Mouse (Mus musculus): Measurements from ENCODE around the gene Sema6c. TPM values are rescaled to one million over a fixed set of nuclear protein-coding genes. Genes with fewer than 3 reads are reported as not detected.

Gene Sema6c
- total RNA-seq (2023): 1 to 10 TPM in 1 of 2 experiments, under 1 TPM in 1; 0.41 to 1.2 TPM

DNA sequence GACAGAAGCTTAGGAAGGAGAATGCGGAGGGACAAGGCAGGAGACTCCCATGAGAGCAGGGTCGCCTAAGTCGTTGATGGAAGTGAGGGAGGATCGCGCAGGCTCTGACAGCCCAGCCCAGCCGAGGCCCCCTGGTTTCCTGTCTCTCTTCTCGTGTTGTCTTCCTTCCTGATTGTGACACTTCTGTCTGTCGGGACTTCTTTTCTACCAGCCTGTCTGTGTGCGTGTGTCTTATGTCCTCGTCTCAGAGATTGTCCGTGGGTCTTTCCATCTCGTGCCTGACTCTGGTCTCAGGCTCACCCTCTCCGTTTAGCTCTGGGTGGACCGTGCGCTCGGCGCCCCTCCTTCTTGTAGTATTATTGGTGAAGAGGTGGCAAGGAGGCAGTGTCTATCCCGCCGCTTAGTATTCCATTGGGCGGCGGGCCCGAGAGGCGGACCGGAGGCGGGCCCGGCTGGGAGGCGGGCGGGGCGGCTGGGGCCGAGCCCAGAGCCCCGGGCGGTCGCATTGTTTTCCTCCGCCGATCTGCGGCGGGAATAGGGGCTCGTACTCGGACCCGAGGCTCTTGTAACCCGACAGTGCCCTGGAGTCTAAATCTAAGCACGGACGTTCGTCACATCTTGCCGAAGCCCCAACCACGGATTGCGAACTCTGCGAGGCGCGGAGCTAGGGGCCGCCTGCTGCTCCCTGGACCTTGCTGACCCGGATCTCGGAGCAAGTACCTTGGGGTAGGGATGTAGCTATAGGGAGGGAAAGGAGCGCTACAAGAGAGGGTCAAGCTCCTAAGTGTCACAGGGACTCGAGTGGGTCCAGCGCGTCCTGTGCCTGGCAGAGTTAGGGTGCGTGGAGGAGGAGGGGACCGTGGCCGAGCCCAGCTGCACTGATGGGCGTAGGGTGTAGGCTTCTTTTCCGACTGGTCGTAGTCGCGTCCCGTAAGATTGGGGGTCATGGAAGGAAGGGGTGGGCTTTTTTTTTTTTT lies at the start of gene Sema6c:
Sema6c (plus strand) TSS at position 471 of the 977 bp plus-strand sequence.

DNA sequence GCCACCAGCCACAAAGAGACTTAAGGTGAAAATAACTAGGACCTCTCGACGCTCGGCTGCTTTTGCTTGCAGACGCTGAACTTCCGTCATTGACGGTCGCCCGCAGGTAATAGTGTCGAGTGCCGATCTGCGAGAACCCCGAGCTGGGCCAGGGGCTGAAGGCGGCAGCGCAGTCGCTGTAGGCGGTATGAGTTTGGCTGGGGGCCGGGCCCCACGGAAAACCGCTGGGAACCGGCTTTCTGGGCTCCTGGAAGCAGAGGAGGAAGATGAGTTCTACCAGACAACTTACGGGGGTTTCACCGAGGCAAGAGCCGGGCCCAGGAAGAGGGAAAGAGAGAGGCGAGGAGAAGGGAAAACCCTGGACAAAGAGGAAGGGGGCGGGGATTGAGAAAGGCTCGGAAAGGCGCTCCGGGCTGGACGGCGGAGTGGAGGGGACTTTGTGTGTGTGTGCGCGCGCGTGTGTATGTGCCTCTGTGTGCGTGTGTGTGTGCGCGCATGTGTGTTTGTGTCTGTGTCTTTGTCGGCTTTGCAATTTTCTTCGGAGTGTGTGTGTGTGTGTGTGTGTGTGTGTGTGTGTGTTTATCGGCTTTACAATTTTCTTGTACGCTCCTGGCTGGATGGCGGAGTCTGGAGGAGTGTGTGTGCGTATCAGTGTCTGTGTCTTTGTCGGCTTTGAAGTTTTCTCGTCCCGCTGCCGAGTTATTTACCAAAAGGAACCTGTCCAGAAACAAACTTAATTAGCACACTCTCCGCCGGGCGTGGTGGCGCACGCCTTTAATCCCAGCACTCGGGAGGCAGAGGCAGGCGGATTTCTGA lies 49.1 kb upstream of the Sema6c start, which contains the start of gene Vps72:
Vps72 (plus strand) TSS at position 112 of the 816 bp plus-strand sequence.

DNA sequence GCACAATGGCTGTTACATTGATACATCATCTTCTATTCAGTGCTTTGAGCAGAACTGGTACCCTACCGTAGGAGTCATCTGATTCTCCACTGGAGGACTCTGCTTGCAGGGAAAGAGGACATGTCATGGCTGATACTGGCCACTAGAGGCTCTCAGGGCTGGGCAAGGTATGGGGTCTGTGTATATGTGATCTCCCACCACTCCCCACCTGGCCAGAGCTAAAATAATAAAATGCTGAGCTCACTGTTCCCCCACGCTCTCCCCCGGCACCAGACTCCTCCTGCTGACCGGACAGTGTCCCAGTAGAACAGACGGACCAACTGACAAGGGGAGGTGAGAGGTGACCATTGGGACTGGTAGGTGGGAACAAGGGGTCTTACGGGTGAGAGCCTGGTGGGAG lies 36.0 kb upstream of the Sema6c start, which contains the start of gene Tmod4:
Tmod4 (plus strand) TSS at position 231 of the 400 bp plus-strand sequence.

DNA sequence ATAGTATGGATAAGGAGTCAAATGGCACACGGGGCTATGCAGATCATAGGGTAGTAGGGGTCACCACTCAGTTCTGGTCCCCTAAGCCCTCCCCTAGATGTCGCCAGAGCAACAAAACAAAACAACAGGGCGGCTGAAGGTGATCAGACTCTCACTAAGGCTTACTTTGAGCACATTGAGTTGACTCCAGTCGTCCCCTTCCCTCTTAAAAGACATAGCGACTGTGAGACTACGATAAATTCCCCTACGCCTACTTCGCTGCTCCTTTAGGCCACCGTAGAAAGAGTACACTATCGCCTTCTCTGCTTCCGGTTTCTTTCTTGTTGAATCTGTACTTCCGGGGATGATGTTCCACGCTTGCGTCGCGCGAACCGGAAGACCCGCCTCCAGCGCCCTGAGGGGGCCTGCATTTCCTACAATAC lies 26.6 kb upstream of the Sema6c start, which contains the start of the genes Scnm1 and Lysmd1:
Scnm1 (minus strand) TSS at position 332 of the 422 bp plus-strand sequence.
Lysmd1 (plus strand) TSS at position 409 of the 422 bp plus-strand sequence.

DNA sequence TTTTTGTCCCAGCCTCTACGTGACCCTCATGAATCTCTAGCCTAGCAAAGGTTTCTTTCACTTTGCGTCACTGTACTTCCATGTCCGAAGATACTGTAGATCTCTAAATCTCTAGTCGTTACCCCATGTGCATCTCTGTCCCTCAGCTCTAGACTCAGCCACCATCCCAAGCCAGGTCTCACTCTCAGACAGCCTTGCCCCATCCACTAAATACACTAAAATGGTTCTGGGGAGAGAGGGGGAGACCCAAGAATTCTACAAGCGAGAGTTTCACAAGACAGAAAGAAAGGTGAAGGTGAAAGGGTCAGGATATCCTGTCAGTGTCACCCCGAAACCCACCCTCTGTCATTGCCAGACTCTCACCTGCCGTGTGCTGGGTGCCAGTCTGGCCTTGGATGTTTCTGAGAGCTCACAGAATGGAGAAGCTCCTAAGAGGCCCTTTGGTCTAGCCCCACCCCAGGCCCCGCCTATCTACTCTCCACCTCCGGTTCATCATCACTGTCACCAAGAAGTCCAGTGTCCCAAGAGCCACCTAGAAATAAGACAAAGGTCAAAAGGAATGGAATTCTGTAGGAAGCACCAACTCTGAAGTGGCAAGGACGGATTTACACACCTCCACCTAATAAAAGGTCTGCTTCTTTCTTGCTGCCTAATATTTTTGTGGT lies 18.2 kb upstream of the Sema6c start, which contains the start of gene Tnfaip8l2:
Tnfaip8l2 (minus strand) TSS at position 409 of the 665 bp plus-strand sequence.

DNA sequence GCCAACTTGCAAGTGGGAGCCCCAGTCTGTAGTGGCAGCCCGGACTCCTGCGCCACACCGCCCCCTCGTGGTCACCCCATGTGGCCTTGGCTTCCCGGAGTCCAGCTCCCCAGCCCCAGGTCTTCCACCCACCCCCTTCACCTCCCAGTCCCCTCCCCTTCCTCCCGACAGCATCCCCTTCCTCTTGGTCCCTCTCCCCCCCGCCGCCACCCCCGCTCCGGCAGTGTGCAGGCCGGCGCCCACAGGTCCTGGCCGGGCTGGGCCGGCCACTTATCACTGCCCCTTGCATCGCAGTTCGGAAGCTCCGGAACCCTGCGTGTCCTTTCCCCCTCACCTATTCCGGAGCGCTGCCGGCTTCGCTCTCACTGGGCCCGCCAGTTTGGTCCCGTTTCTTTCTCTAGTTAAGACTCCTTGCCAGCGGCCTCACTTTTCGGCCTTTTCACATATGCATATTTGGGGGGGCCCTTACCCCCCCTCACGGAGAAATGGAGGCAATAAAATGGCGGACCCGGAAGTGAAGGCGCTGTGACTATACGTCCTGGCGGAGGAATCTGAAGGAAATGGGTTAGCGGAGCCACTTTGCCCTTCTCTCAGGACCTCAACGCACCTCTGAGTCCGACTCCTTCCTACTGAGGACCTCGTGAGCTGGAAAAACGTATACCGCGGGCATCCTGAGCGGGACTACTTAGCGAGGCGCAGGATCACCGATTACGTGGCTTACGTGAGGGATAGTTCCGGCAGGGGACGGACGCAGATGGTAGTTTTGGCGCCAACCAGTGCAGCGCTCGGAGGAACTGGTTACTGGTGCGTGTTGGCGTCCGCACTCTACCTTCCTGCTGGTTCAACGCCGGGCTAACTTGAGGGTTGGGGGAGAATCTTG lies 57.2 kb downstream of the Sema6c start, which contains the start of gene Gabpb2:
Gabpb2 (minus strand) TSS at position 662 of the 880 bp plus-strand sequence.

Other genes with a start within 250 kb of the Sema6c start
- 1 to 10 TPM; 2.8 to 3.1 TPM for gene Selenbp1, start 227.4 kb upstream of the Sema6c start, total RNA-seq (2023)
- 100 to 1,000 TPM; 124 to 129 TPM for gene Rfx5, start 206.4 kb upstream of the Sema6c start, total RNA-seq (2023)
- 10 to 100 TPM; 80.9 to 85.0 TPM for gene Pi4kb, start 185.7 kb upstream of the Sema6c start, total RNA-seq (2023)
- 10 to 100 TPM; 59.3 to 65.1 TPM for gene Zfp687, start 145.0 kb upstream of the Sema6c start, total RNA-seq (2023)
- 100 to 1,000 TPM; 116 to 124 TPM for gene Psmd4, start 117.8 kb upstream of the Sema6c start, total RNA-seq (2023)
- gene Pip5k1a, start 53.5 kb upstream of the Sema6c start, total RNA-seq (2023): 10 to 100 TPM; 38.6 to 42.9 TPM
- 10 to 100 TPM; 65.6 to 66.7 TPM for gene Vps72, start 49.4 kb upstream of the Sema6c start, total RNA-seq (2023)
- 1 to 10 TPM; 1.4 to 2.9 TPM for gene Tmod4, start 36.0 kb upstream of the Sema6c start, total RNA-seq (2023)
- gene Scnm1, start 26.4 kb upstream of the Sema6c start, total RNA-seq (2023): 10 to 100 TPM; 78.0 to 81.5 TPM
- 10 to 100 TPM in 1 of 2 experiments, 1 to 10 TPM in 1; 9.6 to 10.1 TPM for gene Lysmd1, start 26.4 kb upstream of the Sema6c start, total RNA-seq (2023)
- gene Tnfaip8l2, start 18.1 kb upstream of the Sema6c start, total RNA-seq (2023): 10 to 100 TPM; 45.4 to 56.4 TPM
- gene Gabpb2, start 57.5 kb downstream of the Sema6c start, total RNA-seq (2023): 10 to 100 TPM; 89.1 to 90.6 TPM
- gene Cdc42se1, start 68.3 kb downstream of the Sema6c start, total RNA-seq (2023): 100 to 1,000 TPM; 225 to 246 TPM
- 1 to 10 TPM; 8.9 to 9.2 TPM for gene Mllt11, start 71.7 kb downstream of the Sema6c start, total RNA-seq (2023)
- under 1 TPM in 1 of 2 experiments, not detected in 1; 0.70 TPM for gene Gm128, start 81.1 kb downstream of the Sema6c start, total RNA-seq (2023)
- not detected for gene Bnipl, start 90.7 kb downstream of the Sema6c start, total RNA-seq (2023)
- gene Mindy1, start 120.9 kb downstream of the Sema6c start, total RNA-seq (2023): 10 to 100 TPM; 38.4 to 39.0 TPM
- gene Prune1, start 121.6 kb downstream of the Sema6c start, total RNA-seq (2023): 10 to 100 TPM; 14.6 to 16.5 TPM
- 1 to 10 TPM; 1.2 to 2.8 TPM for gene Anxa9, start 146.7 kb downstream of the Sema6c start, total RNA-seq (2023)
- gene Cers2, start 154.3 kb downstream of the Sema6c start, total RNA-seq (2023): 100 to 1,000 TPM; 139 to 152 TPM
- 10 to 100 TPM; 39.0 to 43.5 TPM for gene Setdb1, start 196.7 kb downstream of the Sema6c start, total RNA-seq (2023)
- gene 4930558C23Rik, start 242.4 kb downstream of the Sema6c start, total RNA-seq (2023): not detected